Mouse (Mus musculus) thymus, adult 2 months (tissue): ENCODE data around the gene Celf2.

Source experiments
- CTCF ChIP-seq: fragments of 200-500 bp; IDR thresholded peaks from 2 replicates; pipeline ENCODE4 v1.5.1; 2012; ENCODE audit warnings: mild to moderate bottlenecking, control low read depth, low read length, moderate library complexity, borderline replicate concordance; ENCODE audit not compliant: control insufficient read depth, poor library complexity, insufficient read depth; ENCODE audit errors: extremely low read depth
- POLR2A ChIP-seq: fragments of 200-500 bp; IDR thresholded peaks from 2 replicates; pipeline ENCODE4 v1.6.1; 2012; ENCODE audit warnings: mild to moderate bottlenecking, low read length, control low read depth, moderate library complexity; ENCODE audit not compliant: control insufficient read depth, poor library complexity, insufficient read depth; ENCODE audit errors: extremely low read depth

- no peak for TF ChIP-seq POLR2A
- TF ChIP-seq CTCF: no peak
These were observed 949.8 kb downstream of the Celf2 start for GRCm38 (mm10) chr2:6559581-6559980.
